ENCODE assay signal across 23 mouse cellular contexts in genomic region chr7:99673188-99673587, GRCm38 (mm10). TPM values are rescaled to one million over a fixed set of nuclear protein-coding genes. Genes with fewer than 3 reads are reported as not detected.
"Had no signal": no experiment of that assay in that cellular context is flagged by ENCODE, and none has a peak within 500 bp of the region (broad histone marks: within the 10 kb centered on the region; RNA-seq: fewer than 3 reads in every experiment).

No protein-coding gene starts in this region.

- H3K4me3 ChIP-seq: limb, embryonic 10.5 days; limb, embryonic 13.5 days; liver, embryonic 12.5 days; liver, embryonic 15.5 days; lung, embryonic 15.5 days; megakaryocyte, embryonic 14.5 days; midbrain, embryonic 10.5 days; neural tube, embryonic 13.5 days had no signal

- H3K9ac ChIP-seq: limb, embryonic 13.5 days; liver, embryonic 12.5 days; liver, embryonic 15.5 days; lung, embryonic 15.5 days; neural tube, embryonic 13.5 days had no signal

- H3K27me3 ChIP-seq: limb, embryonic 13.5 days; liver, embryonic 15.5 days; lung, embryonic 15.5 days; neural tube, embryonic 13.5 days had no signal

- H3K36me3 ChIP-seq: limb, embryonic 10.5 days; limb, embryonic 13.5 days; liver, embryonic 12.5 days; liver, embryonic 15.5 days; lung, embryonic 15.5 days; midbrain, embryonic 10.5 days; neural tube, embryonic 13.5 days had no signal

- H3K4me1 ChIP-seq: lung, embryonic 15.5 days had no signal

- H3K4me2 ChIP-seq: limb, embryonic 13.5 days; liver, embryonic 12.5 days; liver, embryonic 15.5 days; lung, embryonic 15.5 days; neural tube, embryonic 13.5 days had no signal

- ATAC-seq: liver, embryonic 12.5 days had no signal

- H3K27ac ChIP-seq: limb, embryonic 10.5 days; limb, embryonic 13.5 days; liver, embryonic 12.5 days; liver, embryonic 15.5 days; lung, embryonic 15.5 days; midbrain, embryonic 10.5 days; neural tube, embryonic 13.5 days had no signal

- DNase-seq: kidney, adult 18-20 months; kidney, adult 9 months; kidney, postnatal 25 days; layer of hippocampus, adult 9-11 months; liver; lung, adult 18-20 months; lung, postnatal 10 days; lung, postnatal 36 days; midbrain, embryonic 14.5 days; thymus, adult 18-20 months; thymus, postnatal 36 days had no signal

- H3K9me3 ChIP-seq: limb, embryonic 10.5 days; limb, embryonic 13.5 days; liver, embryonic 12.5 days; liver, embryonic 15.5 days; lung, embryonic 15.5 days; megakaryocyte, embryonic 14.5 days; midbrain, embryonic 10.5 days; neural tube, embryonic 13.5 days had no signal

RNA-seq across cellular contexts. Expression of gene Tpbgl, which starts 46.3 kb away (rescaled TPM):
- polyA plus RNA-seq: limb, embryonic 10.5 days had no signal

RNA-seq across cellular contexts. Expression of gene Olfr520, which starts 56.9 kb away (rescaled TPM):
- polyA plus RNA-seq: kidney, embryonic 16.5 days; limb, embryonic 10.5 days; limb, embryonic 13.5 days; liver, embryonic 12.5 days; liver, embryonic 15.5 days; lung, embryonic 15.5 days; midbrain, embryonic 10.5 days; midbrain, embryonic 14.5 days; neural tube, embryonic 13.5 days; small intestine, adult 2 months; spleen, adult 2 months; stomach, embryonic 16.5 days had no signal
